In genomic region chr10:95297024-95297423, GRCm38 (mm10) we compare ENCODE assay signal across 10 mouse cellular contexts. TPM values are rescaled to one million over a fixed set of nuclear protein-coding genes. Genes with fewer than 3 reads are reported as not detected.
DNase-seq lines count a peak whose midpoint lies in the region; ATAC-seq and TF ChIP-seq lines count a peak whose summit lies in the region.
"Had no signal": no experiment of that assay in that cellular context is flagged by ENCODE, and none has a peak within 500 bp of the region (broad histone marks: within the 10 kb centered on the region; RNA-seq: fewer than 3 reads in every experiment).

No protein-coding gene starts in this region.

- H3K4me1 ChIP-seq in liver, embryonic 13.5 days (replicated peaks), result peaks cover 38% of the 10 kb centered on the region
- H3K4me1 ChIP-seq in heart, postnatal 0 days (ENCODE audit: control insufficient read depth, insufficient read depth), result peaks cover 20% of the 10 kb centered on the region
- 0 out of 2 replicates have a peak, but pooled peaks cover 2% of the 10 kb centered on the region for H3K4me1 ChIP-seq in midbrain, embryonic 11.5 days (ENCODE audit: control insufficient read depth, insufficient read depth, low read length)

- no peak overlapping the region for H3K4me2 ChIP-seq in liver, embryonic 13.5 days
- H3K4me2 ChIP-seq in heart, postnatal 0 days (ENCODE audit: low read depth, low read length), result 0 out of 2 replicates have a peak overlapping the region, but pooled peaks have one; percentile 5
- H3K4me2 ChIP-seq in midbrain, embryonic 11.5 days, result no peak overlapping the region

- intact Hi-C loops in gastrocnemius, postnatal 14 days (cut with DNase I; ENCODE audit: low total_unique reads), result no loop called here

- no peak for TF ChIP-seq CTCF in heart, postnatal 0 days (IDR thresholded peaks at IDR 0.05; ENCODE audit: low read depth)

- WGBS in liver, embryonic 13.5 days (ENCODE audit: insufficient replicate concordance), result 60% methylated on average over 11 of the region's 11 CpGs
- 54% methylated on average over 11 of the region's 11 CpGs for WGBS in heart, postnatal 0 days
- WGBS in midbrain, embryonic 11.5 days, result 87% methylated on average over 11 of the region's 11 CpGs

- TF ChIP-seq EP300 in heart, postnatal 0 days (IDR thresholded peaks at IDR 0.05; ENCODE audit: low read depth), result no peak

- no peaks in the 10 kb centered on the region for H3K36me3 ChIP-seq in liver, embryonic 13.5 days
- H3K36me3 ChIP-seq in heart, postnatal 0 days (replicated peaks; ENCODE audit: control insufficient read depth, insufficient read depth, low read length), result no peaks in the 10 kb centered on the region
- H3K36me3 ChIP-seq in midbrain, embryonic 11.5 days (ENCODE audit: control insufficient read depth, insufficient read depth, low read length), result no peaks in the 10 kb centered on the region

- H3K9me3 ChIP-seq in liver, embryonic 13.5 days (replicated peaks), result no peaks in the 10 kb centered on the region
- H3K9me3 ChIP-seq in heart, postnatal 0 days (replicated peaks; ENCODE audit: control insufficient read depth, low read length), result no peaks in the 10 kb centered on the region
- no peaks in the 10 kb centered on the region for H3K9me3 ChIP-seq in midbrain, embryonic 11.5 days (ENCODE audit: control insufficient read depth, low read length)

- DNase-seq in gastrocnemius, adult 18-20 months (ENCODE audit: low spot score), result peak; percentile 48
- DNase-seq in gastrocnemius, postnatal 14 days, result no peak
- no peak for DNase-seq in liver, embryonic 13.5 days
- DNase-seq in liver, result no peak
- DNase-seq in heart, postnatal 0 days (ENCODE audit: low spot score), result no peak
- DNase-seq in lung, postnatal 36 days, result peak; percentile 45
- DNase-seq in midbrain, embryonic 11.5 days (ENCODE audit: low spot score, missing footprints), result no peak
- DNase-seq in ovary, postnatal 36 days (ENCODE audit: low spot score), result no peak
- DNase-seq: cerebellum, adult 9-11 months had no signal

- peak overlapping the region; percentile 27; the same call in 1 of the 2 replicates for H3K9ac ChIP-seq in liver, embryonic 13.5 days
- no peak overlapping the region for H3K9ac ChIP-seq in heart, postnatal 0 days (replicated peaks; ENCODE audit: low read depth, low read length)
- H3K9ac ChIP-seq in midbrain, embryonic 11.5 days (ENCODE audit: low read length), result no peak overlapping the region

- H3K27me3 ChIP-seq in liver, embryonic 13.5 days, result no peaks in the 10 kb centered on the region
- no peaks in the 10 kb centered on the region for H3K27me3 ChIP-seq in heart, postnatal 0 days (ENCODE audit: control insufficient read depth, insufficient read depth, low read length)
- no peaks in the 10 kb centered on the region for H3K27me3 ChIP-seq in midbrain, embryonic 11.5 days (ENCODE audit: control insufficient read depth, insufficient read depth, low read length)

- ATAC-seq in liver, embryonic 13.5 days (ENCODE audit: low read depth), result no peak
- no peak; the same call in 1 of the 2 replicates for ATAC-seq in heart, postnatal 0 days (ENCODE audit: insufficient read depth, low read depth)
- no peak for ATAC-seq in midbrain, embryonic 11.5 days (ENCODE audit: low FRiP score)

- no peak overlapping the region for H3K27ac ChIP-seq in liver, embryonic 13.5 days
- H3K27ac ChIP-seq in heart, postnatal 0 days (ENCODE audit: low read depth), result peak overlapping the region; percentile 39
- H3K27ac ChIP-seq in midbrain, embryonic 11.5 days (ENCODE audit: low read depth, low read length), result no peak overlapping the region
- H3K27ac ChIP-seq: hindbrain, postnatal 0 days had no signal

- no peak overlapping the region for H3K4me3 ChIP-seq in liver, embryonic 13.5 days (replicated peaks)
- no peak overlapping the region for H3K4me3 ChIP-seq in heart, postnatal 0 days (ENCODE audit: low read depth, low read length)
- H3K4me3 ChIP-seq in midbrain, embryonic 11.5 days (ENCODE audit: low read depth, low read length), result no peak overlapping the region

RNA-seq across cellular contexts. Expression of gene Cradd, which starts 26.9 kb away (rescaled TPM):
- 10 to 100 TPM in 1 of 2 experiments, 1 to 10 TPM in 1; 9.5 to 11.3 TPM for total RNA-seq in gastrocnemius, adult 18-20 months (2021)
- total RNA-seq in gastrocnemius, postnatal 14 days (2021), result 10 to 100 TPM; 10.5 to 12.0 TPM
- 3.3 and 4.8 TPM in 2 replicates for polyA plus RNA-seq in liver, embryonic 13.5 days (2015; fragmentation: Nextera tagmentation; extraction: Ambion mirVana)
- 20.1 and 21.1 TPM in 2 replicates for total RNA-seq in heart, postnatal 0 days (2014; rRNA removed; ENCODE audit: low replicate concordance)
- polyA plus RNA-seq in heart, postnatal 0 days (2015; fragmentation: Nextera tagmentation; extraction: Ambion mirVana), result 11.6 and 12.2 TPM in 2 replicates
- 15.0 and 18.0 TPM in 2 replicates for polyA plus RNA-seq in midbrain, embryonic 11.5 days (2014; fragmentation: Nextera tagmentation; extraction: Ambion mirVana)

Comparison
In these comparisons a context has a peak if more than half of its experiments do, and no peak if none do; other contexts are left out.
1. DNase-seq: peak in gastrocnemius, adult 18-20 months (single experiment) and lung, postnatal 36 days (single experiment); none in gastrocnemius, postnatal 14 days (single experiment), liver, embryonic 13.5 days (single experiment), liver (single experiment), heart, postnatal 0 days (single experiment), midbrain, embryonic 11.5 days (single experiment) and ovary, postnatal 36 days (single experiment).